Mouse (Mus musculus): Measurements from ENCODE around the gene Tbc1d16. TPM values are rescaled to one million over a fixed set of nuclear protein-coding genes. Genes with fewer than 3 reads are reported as not detected.

Tbc1d16 gene
- polyA plus RNA-seq, 1 experiment from 2014 or later = 15.0 TPM

DNA sequence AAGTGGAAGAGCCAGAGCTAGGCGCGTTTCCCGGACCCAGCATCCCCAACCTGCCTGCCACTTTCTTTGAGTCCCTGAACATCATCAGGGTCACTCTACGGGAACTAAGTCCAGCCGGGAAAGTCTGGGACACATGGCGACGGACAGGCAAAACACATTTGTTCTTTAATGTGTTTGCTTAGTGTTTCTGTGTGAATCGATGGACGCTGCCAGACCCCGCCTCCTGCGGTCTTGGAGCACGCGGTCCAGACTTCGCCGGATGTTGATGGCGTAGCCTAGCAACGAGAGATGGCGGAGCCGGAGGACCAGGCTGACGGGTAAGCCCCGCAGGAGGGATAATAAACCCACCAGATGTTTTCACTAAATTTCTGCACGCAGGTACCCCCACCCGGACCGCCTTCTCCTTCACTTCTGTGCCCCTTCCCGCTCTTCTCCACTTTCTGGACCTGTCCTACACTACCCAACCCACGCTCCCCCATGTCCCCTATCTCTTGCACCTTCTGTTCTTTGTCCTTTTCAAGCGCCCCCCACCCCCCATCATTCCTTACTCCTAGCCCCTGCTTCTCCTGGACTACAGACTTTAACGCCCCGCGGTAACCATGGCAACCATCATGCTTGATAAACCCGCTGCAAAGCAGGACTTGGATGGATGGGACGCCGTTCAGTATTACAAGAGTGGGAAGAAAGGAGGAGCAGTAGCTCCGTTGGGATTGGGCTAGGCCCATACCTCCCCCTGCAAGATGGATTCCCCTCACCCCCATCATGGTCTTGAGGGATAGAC lies 737 bp upstream of the Tbc1d16 start:
- H3K9ac ChIP-seq = peak overlapping the region; percentile 84
- H3K4me3 ChIP-seq (replicated peaks) = peak overlapping the region; percentile 70
- peaks cover 43% of the 10 kb centered on the region for H3K4me1 ChIP-seq
- no peaks in the 10 kb centered on the region for H3K9me3 ChIP-seq (replicated peaks)
- peak overlapping the region; percentile 28; the same call in 1 of the 2 replicates for H3K27ac ChIP-seq
- H3K36me3 ChIP-seq = no peaks in the 10 kb centered on the region
- H3K27me3 ChIP-seq = peaks cover 8% of the 10 kb centered on the region; the same call in 1 of the 2 replicates
- H3K4me2 ChIP-seq = peak overlapping the region; percentile 89
- peak; percentile 77 for ATAC-seq (replicated peaks; ENCODE audit: low FRiP score)
- WGBS = under 1% methylated on average over 34 of the region's 34 CpGs

DNA sequence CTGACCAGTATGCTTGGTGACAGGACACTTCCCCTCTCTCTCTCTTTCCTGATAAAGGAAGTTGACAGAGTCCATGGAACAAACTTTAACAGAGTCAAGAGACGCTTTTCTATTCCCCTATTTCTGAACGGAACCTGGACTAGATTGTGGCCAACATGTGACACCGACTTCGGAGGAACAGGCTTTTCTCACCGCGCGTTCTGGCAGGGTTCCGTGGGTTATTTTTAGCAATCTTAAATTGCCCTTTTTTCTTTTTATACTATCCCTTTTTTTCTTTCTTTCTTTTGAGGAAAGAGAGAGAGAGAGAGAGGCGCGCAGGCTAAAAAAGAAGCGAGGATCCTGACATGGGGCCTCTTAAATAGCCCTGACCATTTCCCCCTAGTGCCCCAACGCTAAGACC lies 708 bp downstream of the Tbc1d16 start:
- Histone ChIP-seq H3K4me3 (replicated peaks) (peak overlapping the region; percentile 70), H3K4me1 (peaks cover 57% of the 10 kb centered on the region), H3K27ac (0 out of 2 replicates have a peak overlapping the region, but pooled peaks have one; percentile 28), H3K9ac (peak overlapping the region; percentile 84), H3K4me2 (peak overlapping the region; percentile 89), H3K36me3 (no peaks in the 10 kb centered on the region), H3K9me3 (replicated peaks) (no peaks in the 10 kb centered on the region), H3K27me3 (peaks cover 8% of the 10 kb centered on the region; the same call in 1 of the 2 replicates)
- ATAC-seq (replicated peaks; ENCODE audit: low FRiP score) = no peak
- 3% methylated on average over 12 of the region's 12 CpGs for WGBS

- no peak for ATAC-seq (replicated peaks; ENCODE audit: low FRiP score)
- H3K36me3 ChIP-seq = no peaks in the 10 kb centered on the region
- 68% methylated on average over 9 of the region's 9 CpGs for WGBS
- peaks cover 8% of the 10 kb centered on the region; the same call in 1 of the 2 replicates for H3K27me3 ChIP-seq
- no peaks in the 10 kb centered on the region for H3K9me3 ChIP-seq (replicated peaks)
- peaks cover 71% of the 10 kb centered on the region for H3K4me1 ChIP-seq
- no peak overlapping the region for H3K9ac ChIP-seq
- H3K4me3 ChIP-seq (replicated peaks) = no peak overlapping the region
- H3K4me2 ChIP-seq = no peak overlapping the region
- H3K27ac ChIP-seq = no peak overlapping the region
Measured at GRCm38 (mm10) chr11:119225634-119226033, 2.7 kb downstream of the Tbc1d16 start.

DNA sequence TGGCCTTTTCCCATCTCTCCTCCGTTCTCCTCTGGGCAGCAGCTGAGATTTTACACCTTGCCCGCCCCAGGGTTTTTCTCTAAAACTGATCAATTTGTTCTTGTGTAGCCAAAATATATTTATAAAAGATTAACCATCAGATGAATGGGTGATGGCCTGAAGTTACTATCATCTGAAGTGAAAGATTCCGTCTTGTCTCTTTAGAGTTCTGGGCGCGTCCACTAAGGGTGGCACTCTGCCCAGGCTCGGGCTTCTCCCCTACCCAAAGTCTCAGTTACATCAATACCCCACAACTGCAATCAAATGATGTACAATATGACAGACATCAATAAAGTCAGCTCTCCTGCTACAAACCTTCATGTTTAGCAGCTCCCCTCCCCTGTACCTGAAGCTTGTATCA lies 3.4 kb downstream of the Tbc1d16 start:
- H3K36me3 ChIP-seq = no peaks in the 10 kb centered on the region
- no peak overlapping the region for H3K4me3 ChIP-seq (replicated peaks)
- no peak overlapping the region for H3K27ac ChIP-seq
- no peak overlapping the region for H3K4me2 ChIP-seq
- WGBS = 91% methylated on average over 6 of the region's 6 CpGs
- peaks cover 78% of the 10 kb centered on the region for H3K4me1 ChIP-seq
- no peaks in the 10 kb centered on the region for H3K9me3 ChIP-seq (replicated peaks)
- no peak overlapping the region for H3K9ac ChIP-seq
- H3K27me3 ChIP-seq = peaks cover 6% of the 10 kb centered on the region; the same call in 1 of the 2 replicates
- ATAC-seq (replicated peaks; ENCODE audit: low FRiP score) = no peak

GRCm38 (mm10) chr11:119223124-119223890 lies 5.0 kb downstream of the Tbc1d16 start:
- H3K9me3 ChIP-seq (replicated peaks) = no peaks in the 10 kb centered on the region
- H3K4me1 ChIP-seq = peaks cover 72% of the 10 kb centered on the region
- H3K4me2 ChIP-seq = no peak overlapping the region
- ATAC-seq (replicated peaks; ENCODE audit: low FRiP score) = no peak
- 0 out of 2 replicates have a peak overlapping the region, but pooled peaks have one; percentile 78 for H3K27ac ChIP-seq
- H3K9ac ChIP-seq = no peak overlapping the region
- H3K27me3 ChIP-seq = no peaks in the 10 kb centered on the region
- no peaks in the 10 kb centered on the region for H3K36me3 ChIP-seq
- WGBS = 72% methylated on average over 20 of the region's 20 CpGs
- no peak overlapping the region for H3K4me3 ChIP-seq (replicated peaks)

GRCm38 (mm10) chr11:119221812-119222510 lies 6.3 kb downstream of the Tbc1d16 start:
- H3K4me3 ChIP-seq (replicated peaks) = no peak overlapping the region
- peaks cover 63% of the 10 kb centered on the region for H3K4me1 ChIP-seq
- peak; percentile 32; the same call in 1 of the 2 replicates for ATAC-seq (replicated peaks; ENCODE audit: low FRiP score)
- H3K27me3 ChIP-seq = no peaks in the 10 kb centered on the region
- H3K27ac ChIP-seq = peak overlapping the region; percentile 78
- H3K9ac ChIP-seq = no peak overlapping the region
- H3K36me3 ChIP-seq = no peaks in the 10 kb centered on the region
- 32% methylated on average over 10 of the region's 11 CpGs for WGBS
- H3K4me2 ChIP-seq = no peak overlapping the region
- H3K9me3 ChIP-seq (replicated peaks) = no peaks in the 10 kb centered on the region

DNA sequence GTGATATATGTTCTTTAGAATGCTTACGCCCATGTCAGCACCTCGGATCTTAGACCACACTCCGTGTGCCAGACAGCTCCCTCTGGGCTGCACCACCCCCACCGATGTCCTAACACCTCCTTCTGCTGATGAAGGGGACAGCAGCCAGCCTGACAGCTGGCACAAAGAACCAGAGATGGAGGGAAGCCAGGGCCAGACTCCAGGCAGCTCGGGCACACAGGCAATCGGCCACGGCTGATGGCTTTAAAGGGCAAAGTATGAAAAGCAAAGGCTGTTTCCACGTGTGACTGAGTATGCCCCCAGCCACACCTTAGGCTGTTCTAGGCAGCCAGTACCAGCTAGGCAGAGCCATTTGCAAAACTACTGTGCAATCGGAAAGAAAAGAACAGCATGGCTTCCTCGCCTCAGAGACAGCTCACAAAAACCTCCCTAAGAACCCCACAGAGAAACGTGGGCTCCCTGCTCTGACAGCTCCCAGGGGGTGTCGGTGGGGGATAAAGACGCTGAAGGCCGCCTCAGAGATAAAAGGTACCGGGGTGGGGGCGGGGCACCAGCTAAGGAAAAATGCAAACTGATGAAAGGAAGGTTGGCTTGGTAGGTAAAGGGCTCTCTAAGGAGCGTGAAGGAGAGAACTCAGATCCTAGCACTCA lies 8.4 kb downstream of the Tbc1d16 start:
- ATAC-seq (replicated peaks; ENCODE audit: low FRiP score) = no peak
- 28% methylated on average over 17 of the region's 17 CpGs for WGBS
- peaks cover 65% of the 10 kb centered on the region for H3K4me1 ChIP-seq

DNA sequence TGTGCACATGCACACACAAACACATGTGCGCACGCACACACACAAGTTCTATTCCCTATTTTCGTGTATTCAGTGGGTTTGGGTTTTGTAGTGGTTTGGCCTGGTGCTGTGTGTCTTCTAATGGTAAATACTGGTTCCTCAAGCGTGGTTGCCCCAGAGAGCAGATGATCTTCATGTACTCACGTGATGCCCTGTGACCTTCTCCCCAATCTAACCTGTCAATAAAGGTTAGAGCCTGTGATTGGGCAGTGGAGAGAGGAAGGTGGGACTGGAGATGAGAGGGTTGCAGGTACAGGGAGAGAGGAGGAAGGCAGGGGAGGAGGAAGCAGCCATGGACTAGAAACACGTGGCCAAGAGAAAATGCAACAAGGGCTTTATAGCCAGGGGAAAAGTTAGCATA lies 10.4 kb downstream of the Tbc1d16 start:
- Histone ChIP-seq H3K27me3 (no peaks in the 10 kb centered on the region), H3K4me2 (no peak overlapping the region), H3K27ac (no peak overlapping the region), H3K4me1 (peaks cover 72% of the 10 kb centered on the region), H3K4me3 (replicated peaks) (no peak overlapping the region), H3K9ac (no peak overlapping the region), H3K36me3 (no peaks in the 10 kb centered on the region), H3K9me3 (replicated peaks) (no peaks in the 10 kb centered on the region)
- ATAC-seq (replicated peaks; ENCODE audit: low FRiP score) = no peak
- WGBS = 90% methylated on average over 6 of the region's 6 CpGs

More for the DNA sequence above, 8.4 kb downstream of the Tbc1d16 start:
- 0 out of 2 replicates have a peak overlapping the region, but pooled peaks have one; percentile 7 for H3K4me2 ChIP-seq
- no peaks in the 10 kb centered on the region for H3K9me3 ChIP-seq (replicated peaks)
- peak overlapping the region; percentile 45; the same call in 1 of the 2 replicates for H3K27ac ChIP-seq
- H3K36me3 ChIP-seq = no peaks in the 10 kb centered on the region
- H3K4me3 ChIP-seq (replicated peaks) = no peak overlapping the region
- H3K9ac ChIP-seq = no peak overlapping the region
- H3K27me3 ChIP-seq = no peaks in the 10 kb centered on the region

DNA sequence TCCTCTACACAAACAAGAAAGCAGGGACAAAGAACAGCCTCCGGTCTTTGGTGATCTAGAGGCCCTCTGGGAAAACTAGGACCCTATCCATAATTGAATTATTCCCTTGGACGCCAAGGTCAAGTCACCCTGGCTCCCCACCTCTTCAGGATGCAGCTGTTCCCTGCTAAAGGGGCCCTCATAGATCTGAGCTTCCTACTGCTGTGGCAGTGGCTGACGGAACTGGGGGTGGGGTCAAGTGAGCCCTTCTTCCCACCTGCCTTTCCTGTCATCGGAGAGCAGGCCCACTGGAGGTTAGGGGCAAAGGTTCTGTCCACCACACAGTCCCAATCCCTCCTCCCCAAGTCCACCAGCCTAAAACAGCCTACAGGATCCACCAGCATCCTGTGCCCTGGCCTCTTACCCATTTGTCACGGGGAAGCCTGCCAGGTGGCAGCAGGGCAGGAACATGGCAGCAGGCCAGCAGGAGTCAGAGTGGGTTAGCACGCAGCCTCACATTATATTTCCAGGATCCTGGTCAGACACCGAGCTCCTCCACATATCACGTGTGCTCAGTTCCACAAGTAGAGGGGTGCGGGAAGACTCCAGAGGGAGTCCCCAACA lies 12.3 kb downstream of the Tbc1d16 start:
- 18% methylated on average over 9 of the region's 9 CpGs for WGBS
- H3K9ac ChIP-seq = peak overlapping the region; percentile 3; the same call in 1 of the 2 replicates
- peaks cover 58% of the 10 kb centered on the region for H3K4me1 ChIP-seq
- H3K9me3 ChIP-seq (replicated peaks) = no peaks in the 10 kb centered on the region
- H3K27ac ChIP-seq = peak overlapping the region; percentile 92
- H3K27me3 ChIP-seq = no peaks in the 10 kb centered on the region
- ATAC-seq (replicated peaks; ENCODE audit: low FRiP score) = peak; percentile 43
- no peaks in the 10 kb centered on the region for H3K36me3 ChIP-seq
- H3K4me2 ChIP-seq = peak overlapping the region; percentile 54
- H3K4me3 ChIP-seq (replicated peaks) = peak overlapping the region; percentile 15; the same call in 1 of the 2 replicates

GRCm38 (mm10) chr11:119215038-119215904 lies 13.0 kb downstream of the Tbc1d16 start:
- Histone ChIP-seq H3K4me3 (replicated peaks) (peak overlapping the region; percentile 15), H3K9ac (peak overlapping the region; percentile 3; the same call in 1 of the 2 replicates), H3K4me1 (peaks cover 58% of the 10 kb centered on the region), H3K36me3 (no peaks in the 10 kb centered on the region), H3K27ac (peak overlapping the region; percentile 92), H3K4me2 (peak overlapping the region; percentile 54), H3K27me3 (no peaks in the 10 kb centered on the region), H3K9me3 (replicated peaks) (no peaks in the 10 kb centered on the region)
- WGBS = 3% methylated on average over 18 of the region's 18 CpGs
- peak; percentile 75 for ATAC-seq (replicated peaks; ENCODE audit: low FRiP score)

All from kidney, embryonic 15.5 days (tissue).